Mouse (Mus musculus): ENCODE results near the gene Btbd35f17. TPM values are rescaled to one million over a fixed set of nuclear protein-coding genes. Genes with fewer than 3 reads are reported as not detected.
"Not testable (repeated sequence)": the region's sequence is repeated elsewhere in the genome, so short reads cannot be mapped to it uniquely, and the experiment has no call there.

The Btbd35f17 gene
- total RNA-seq (2014; rRNA removed): not detected in 2 replicates
- not detected in 2 replicates for polyA plus RNA-seq (2012; rRNA removed)

- H3K4me3 ChIP-seq (ENCODE audit: insufficient read depth, low read depth, low read length); DNase-seq (ENCODE audit: extremely low read depth, low read depth, low spot score); H3K4me1 ChIP-seq (ENCODE audit: control insufficient read depth, insufficient read depth, low read length); H3K9ac ChIP-seq (ENCODE audit: low read depth, low read length); H3K27me3 ChIP-seq (ENCODE audit: control insufficient read depth, insufficient read depth, low read length); H3K27ac ChIP-seq (replicated peaks; ENCODE audit: insufficient read depth, low read depth, low read length); H3K79me2 ChIP-seq (ENCODE audit: control insufficient read depth, insufficient read depth, low read length); H3K36me3 ChIP-seq (ENCODE audit: control insufficient read depth, insufficient read depth, low read length): not testable (repeated sequence)
- WGBS: 77% methylated on average over 2 of the region's 4 CpGs
These were observed at the start of gene Btbd35f17 for GRCm38 (mm10) chrX:4370336-4370735. Btbd35f17 (plus strand) TSS chrX:4370636.

Other genes with a start within 250 kb of the Btbd35f17 start
- gene Btbd35f28, start 174.1 kb upstream of the Btbd35f17 start, total RNA-seq (2014; rRNA removed): not detected in 2 replicates
- gene Btbd35f28, start 174.1 kb upstream of the Btbd35f17 start, polyA plus RNA-seq (2012; rRNA removed): not detected in 2 replicates
- not detected in 2 replicates for gene Btbd35f20, start 79.4 kb upstream of the Btbd35f17 start, total RNA-seq (2014; rRNA removed)
- gene Btbd35f20, start 79.4 kb upstream of the Btbd35f17 start, polyA plus RNA-seq (2012; rRNA removed): not detected in 2 replicates